Mouse (Mus musculus) brown adipose tissue, adult 24 weeks (tissue): ENCODE measurements around the gene Nkx2-9. TPM values are rescaled to one million over a fixed set of nuclear protein-coding genes. Genes with fewer than 3 reads are reported as not detected.

Experiments used
- polyA plus RNA-seq: library from polyadenylated mRNA; stranded (reverse); fragments of >200 nt; gene quantifications from 2 replicates; pipeline ENCODE4 v1.2.4, GENCODE M21; 2012; ENCODE audit not compliant: missing spikeins, insufficient read depth, insufficient read length

The Nkx2-9 gene
- polyA plus RNA-seq, 1 experiment, result not detected

Other genes with a start within 250 kb of the Nkx2-9 start
- not detected in 2 replicates for gene Nkx2-1, start 76.4 kb downstream of the Nkx2-9 start, polyA plus RNA-seq
- gene Pax9, start 78.5 kb upstream of the Nkx2-9 start, polyA plus RNA-seq, result not detected in 2 replicates